Mouse (Mus musculus): ENCODE data around the gene Plekhd1. TPM values are rescaled to one million over a fixed set of nuclear protein-coding genes. Genes with fewer than 3 reads are reported as not detected.

Plekhd1 gene
- polyA plus RNA-seq, 1 experiment from 2014 or later, result 1.5 TPM

Other genes with a start within 250 kb of the Plekhd1 start
- 36.0 and 40.6 TPM in 2 replicates for gene Exd2, start 229.5 kb upstream of the Plekhd1 start, polyA plus RNA-seq (2016; fragmentation: Nextera tagmentation; extraction: Ambion mirVana)
- gene Galnt16, start 174.3 kb upstream of the Plekhd1 start, polyA plus RNA-seq (2016; fragmentation: Nextera tagmentation; extraction: Ambion mirVana), result 17.7 and 18.9 TPM in 2 replicates
- 24.4 and 26.0 TPM in 2 replicates for gene Slc39a9, start 48.7 kb upstream of the Plekhd1 start, polyA plus RNA-seq (2016; fragmentation: Nextera tagmentation; extraction: Ambion mirVana)
- gene Erh, start 48.2 kb upstream of the Plekhd1 start, polyA plus RNA-seq (2016; fragmentation: Nextera tagmentation; extraction: Ambion mirVana), result 467 and 523 TPM in 2 replicates
- 1.5 and 2.4 TPM in 2 replicates for gene Ccdc177, start 68.1 kb downstream of the Plekhd1 start, polyA plus RNA-seq (2016; fragmentation: Nextera tagmentation; extraction: Ambion mirVana)
- gene Susd6, start 97.9 kb downstream of the Plekhd1 start, polyA plus RNA-seq (2016; fragmentation: Nextera tagmentation; extraction: Ambion mirVana), result 15.6 and 15.9 TPM in 2 replicates

Measured in hindbrain, embryonic 10.5 days (tissue).